Mouse (Mus musculus) cortical plate, adult 2 months (tissue): ENCODE data around the gene Fam117a. TPM values are rescaled to one million over a fixed set of nuclear protein-coding genes. Genes with fewer than 3 reads are reported as not detected.

Experiments
- H3K27ac ChIP-seq: fragments of 200-500 bp; 2 replicates; pipeline ENCODE4 v1.5.1; 2012; ENCODE audit warnings: low read length, control low read depth, inconsistent platforms; ENCODE audit not compliant: insufficient read depth
- H3K4me1 ChIP-seq: fragments of 200-500 bp; 2 replicates; pipeline ENCODE4 v1.6.1; 2011; ENCODE audit warnings: low read length; ENCODE audit not compliant: control insufficient read depth, insufficient read depth
- H3K4me3 ChIP-seq: fragments of 200-500 bp; 2 replicates; pipeline ENCODE4 v1.5.1; 2011; ENCODE audit warnings: mild to moderate bottlenecking, low read length, control low read depth; ENCODE audit not compliant: insufficient read depth
- CTCF ChIP-seq: fragments of 200-500 bp; IDR thresholded peaks from 2 replicates; pipeline ENCODE4 v1.5.1; 2011; ENCODE audit warnings: mild to moderate bottlenecking, control low read depth, low read length; ENCODE audit not compliant: insufficient read depth; ENCODE audit errors: extremely low read depth
- POLR2A ChIP-seq: fragments of 200-500 bp; IDR thresholded peaks from 2 replicates; pipeline ENCODE4 v1.6.1; 2011; ENCODE audit warnings: mild to moderate bottlenecking, low read length, control low read depth; ENCODE audit not compliant: insufficient read depth; ENCODE audit errors: extremely low read depth
- polyA plus RNA-seq: library from polyadenylated mRNA; depleted of rRNA; stranded (reverse); fragments of >200 nt; gene quantifications from 2 replicates; pipeline ENCODE4 v1.2.3, GENCODE M21; 2012

Fam117a gene
- polyA plus RNA-seq, 1 experiment = 7.7 TPM

DNA sequence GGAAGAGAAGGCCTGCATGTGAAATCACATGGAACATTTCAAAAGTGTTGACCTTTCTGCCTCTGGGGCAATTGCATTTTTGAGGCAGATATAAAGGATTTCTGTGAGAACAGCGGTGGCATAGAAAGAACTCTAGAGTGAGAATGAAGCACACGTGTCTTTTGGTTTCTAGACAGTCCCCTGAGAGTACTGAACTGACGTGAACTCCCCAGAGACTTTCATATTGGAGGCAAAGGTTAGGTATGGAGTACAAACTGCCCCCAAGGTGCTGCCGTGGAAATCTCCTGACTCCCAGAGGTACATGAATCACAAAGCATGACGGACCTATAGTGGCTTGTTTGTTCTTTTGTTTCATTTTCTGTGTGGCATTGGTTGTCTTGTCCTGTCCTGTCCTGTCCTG lies 8.2 kb upstream of the Fam117a start:
- no peak for TF ChIP-seq POLR2A
- no peak for TF ChIP-seq CTCF
- Histone ChIP-seq H3K27ac (no peak overlapping the region), H3K4me3 (no peak overlapping the region), H3K4me1 (no peaks in the 10 kb centered on the region)

DNA sequence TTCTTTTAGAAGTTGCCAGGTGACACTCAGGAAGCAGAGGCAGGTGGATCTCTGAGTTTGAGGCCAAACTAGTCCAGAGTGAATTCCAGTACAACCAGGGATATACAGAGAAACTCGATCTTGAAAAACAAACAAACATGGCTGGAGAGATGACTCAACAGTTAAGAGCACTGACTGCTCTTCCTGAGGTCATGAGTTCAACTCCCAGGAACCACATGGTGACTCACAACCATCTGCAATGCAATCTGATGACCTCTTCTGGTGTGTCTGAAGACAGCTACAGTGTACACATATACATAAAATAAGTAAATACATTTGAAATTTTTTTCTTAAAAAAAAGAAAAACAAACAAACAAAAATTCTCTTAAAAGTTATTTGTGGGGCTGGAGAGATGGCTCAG lies 6.2 kb upstream of the Fam117a start:
- Histone ChIP-seq H3K4me1 (no peaks in the 10 kb centered on the region), H3K4me3 (no peak overlapping the region), H3K27ac (no peak overlapping the region)
- TF ChIP-seq POLR2A = no peak
- no peak for TF ChIP-seq CTCF

DNA sequence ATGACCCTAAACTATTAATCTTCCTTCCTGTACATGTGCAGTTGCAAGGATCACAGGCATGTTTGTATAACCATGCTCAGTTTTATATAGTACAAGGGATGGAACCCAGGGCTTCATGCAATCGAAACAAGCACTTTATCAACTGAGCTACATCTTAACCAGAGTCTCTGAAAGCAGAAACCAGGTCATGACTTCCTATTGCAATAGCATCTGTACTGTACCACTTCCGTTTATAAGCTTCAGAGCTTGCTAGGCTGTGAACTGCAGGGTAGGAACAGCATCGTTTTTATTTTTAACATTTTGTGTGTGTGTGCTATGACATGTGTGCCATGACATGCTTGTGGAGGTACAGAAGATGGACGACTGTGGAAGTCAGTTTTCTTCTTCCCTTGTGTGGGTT lies 3.6 kb upstream of the Fam117a start:
- Histone ChIP-seq H3K4me3 (no peak overlapping the region), H3K4me1 (peaks cover under 1% of the 10 kb centered on the region; the same call in 1 of the 2 replicates), H3K27ac (no peak overlapping the region)
- no peak for TF ChIP-seq CTCF
- TF ChIP-seq POLR2A = no peak

DNA sequence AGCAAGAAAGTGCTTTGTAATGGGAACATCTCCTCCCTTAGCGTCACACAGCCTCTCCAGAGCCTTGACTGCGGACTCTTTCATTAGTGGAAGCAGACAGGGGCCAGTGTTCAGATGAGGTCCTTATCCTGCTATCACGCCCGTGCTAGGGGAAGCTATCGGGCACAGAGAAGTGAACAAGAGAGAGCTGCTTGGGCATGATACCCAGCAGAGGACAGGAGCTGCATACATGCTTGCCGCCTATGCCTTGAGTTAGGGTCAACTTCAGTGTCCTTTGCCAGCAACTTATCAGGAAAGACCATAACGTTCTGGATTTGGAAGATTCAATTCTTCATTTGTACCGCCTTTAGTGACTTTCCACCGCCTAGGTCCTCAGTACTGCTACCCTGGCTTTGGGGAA lies 3.0 kb upstream of the Fam117a start:
- TF ChIP-seq CTCF (no peak), POLR2A (no peak)
- H3K27ac ChIP-seq = no peak overlapping the region
- H3K4me3 ChIP-seq = no peak overlapping the region
- H3K4me1 ChIP-seq = peaks cover 2% of the 10 kb centered on the region; the same call in 1 of the 2 replicates

DNA sequence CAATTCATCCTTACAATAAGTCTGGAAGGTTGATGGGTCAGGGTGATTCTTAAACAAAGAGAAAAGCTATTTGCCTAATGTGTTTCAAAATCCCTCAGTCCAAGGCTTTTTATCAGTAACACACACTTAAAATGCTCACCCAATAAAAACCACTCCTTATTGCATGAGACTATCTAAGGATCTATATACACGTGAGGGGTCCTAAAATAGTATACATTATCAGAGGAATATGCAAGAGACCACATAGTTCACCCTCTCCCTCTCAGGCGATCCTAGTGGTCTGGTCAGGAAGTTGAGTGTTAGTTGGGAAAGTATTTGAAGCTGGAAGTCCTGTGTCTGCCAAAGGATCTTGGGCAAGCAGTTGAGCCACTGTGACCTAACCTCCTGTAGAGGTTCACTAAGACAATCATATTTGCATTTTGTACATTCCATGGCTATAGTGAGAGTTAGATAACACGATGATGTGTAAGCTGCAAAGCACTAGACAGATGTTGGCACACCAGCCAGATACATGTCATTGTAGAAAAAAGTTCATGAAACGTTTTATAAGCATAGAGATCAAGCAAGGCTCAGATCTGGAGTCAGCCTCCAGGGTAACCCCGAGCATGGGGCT lies 2.3 kb upstream of the Fam117a start:
- H3K4me1 ChIP-seq = peaks cover 2% of the 10 kb centered on the region; the same call in 1 of the 2 replicates
- H3K4me3 ChIP-seq = no peak overlapping the region
- H3K27ac ChIP-seq = no peak overlapping the region
- TF ChIP-seq CTCF (no peak), POLR2A (no peak)

DNA sequence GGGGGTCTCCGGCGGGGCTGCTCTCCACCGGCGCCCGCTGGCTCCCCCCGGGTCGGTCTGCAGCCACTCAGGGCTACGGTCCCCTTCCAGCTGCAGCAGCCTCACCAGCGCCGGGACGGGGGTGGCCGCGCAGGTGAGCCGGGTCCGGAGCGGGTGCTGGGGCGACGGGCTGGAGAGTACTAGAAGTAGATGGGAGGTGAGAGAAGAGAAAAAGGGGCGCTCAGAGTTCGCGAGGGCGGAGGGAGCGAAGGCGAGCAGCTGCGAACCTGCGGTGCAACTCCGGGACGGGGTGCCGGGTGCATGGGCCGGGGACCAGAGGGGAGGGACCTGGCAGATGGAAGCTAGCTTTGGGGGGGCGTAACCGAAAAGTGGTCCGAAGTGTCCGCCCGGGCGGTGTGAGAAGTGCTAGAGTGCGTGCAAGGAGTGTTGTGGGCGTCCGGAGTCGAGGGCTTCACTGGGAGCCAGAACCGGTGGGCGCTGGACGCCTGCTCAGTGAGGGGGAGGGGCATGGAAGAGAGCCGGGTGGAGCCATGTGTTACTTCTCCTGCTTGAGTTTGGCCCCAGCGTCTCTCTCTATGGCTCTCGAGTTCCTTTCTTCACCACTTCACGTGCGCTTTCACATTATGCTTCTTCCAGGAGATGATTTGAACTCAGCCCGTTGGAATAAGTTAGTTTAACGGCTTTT lies 453 bp downstream of the Fam117a start:
- Histone ChIP-seq H3K4me3 (peak overlapping the region; percentile 47), H3K27ac (no peak overlapping the region), H3K4me1 (peaks cover 2% of the 10 kb centered on the region; the same call in 1 of the 2 replicates)
- TF ChIP-seq POLR2A = no peak
- no peak for TF ChIP-seq CTCF

DNA sequence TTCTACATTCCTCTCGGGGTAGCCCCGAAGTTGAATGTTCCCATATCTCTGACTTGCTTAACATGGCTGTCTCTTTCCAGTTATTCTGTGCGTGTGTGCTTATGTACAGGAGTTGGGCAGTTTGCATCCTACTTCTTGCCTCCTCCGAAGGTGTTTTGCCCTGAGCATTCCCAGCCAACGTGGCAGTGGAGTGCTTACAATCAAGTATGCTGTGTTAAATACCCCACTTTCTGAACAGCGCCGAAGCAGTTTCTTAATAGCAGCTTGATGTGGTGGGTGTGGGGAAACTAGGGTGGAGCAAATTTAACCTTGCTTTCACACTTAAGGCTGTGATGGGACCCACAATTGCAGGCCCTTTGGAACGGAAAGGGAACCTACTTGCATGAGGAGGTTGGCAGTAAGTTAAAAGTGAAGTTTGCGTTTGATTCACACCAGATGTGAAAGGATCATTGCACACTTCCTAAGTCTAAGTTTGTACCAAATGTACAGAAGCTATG lies 1.1 kb downstream of the Fam117a start:
- Histone ChIP-seq H3K27ac (no peak overlapping the region), H3K4me3 (peak overlapping the region; percentile 47; the same call in 1 of the 2 replicates), H3K4me1 (peaks cover 3% of the 10 kb centered on the region; the same call in 1 of the 2 replicates)
- TF ChIP-seq POLR2A (no peak), CTCF (no peak)

DNA sequence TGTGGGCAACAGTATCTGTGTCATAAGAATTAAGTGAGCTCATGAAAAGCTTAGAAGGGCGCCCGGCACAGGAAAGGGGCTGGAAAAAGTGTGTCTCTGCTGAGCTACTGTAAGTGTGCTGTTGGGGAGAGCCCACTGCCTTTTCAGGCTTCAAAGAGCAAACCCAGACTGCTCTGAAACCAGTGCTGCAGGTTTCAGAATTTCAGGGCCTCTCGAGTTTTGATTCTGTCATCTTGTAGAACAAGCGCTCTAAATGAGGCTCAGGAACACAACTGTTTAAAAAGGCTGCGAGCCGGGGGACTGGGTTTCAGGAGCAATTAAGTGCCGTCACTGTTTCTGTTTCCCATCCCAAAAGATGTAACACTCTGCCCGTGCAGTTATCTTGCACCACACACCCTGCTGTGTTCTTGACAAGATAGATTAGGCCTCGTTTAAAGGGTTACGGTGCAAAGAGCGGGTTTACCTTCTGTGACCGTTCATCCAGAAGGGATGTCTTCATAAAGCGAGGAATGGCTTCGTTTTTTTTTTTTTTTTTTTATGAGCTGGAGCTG lies 2.7 kb downstream of the Fam117a start:
- H3K27ac ChIP-seq = no peak overlapping the region
- H3K4me1 ChIP-seq = peaks cover 5% of the 10 kb centered on the region; the same call in 1 of the 2 replicates
- H3K4me3 ChIP-seq = no peak overlapping the region
- TF ChIP-seq POLR2A (no peak), CTCF (no peak)

DNA sequence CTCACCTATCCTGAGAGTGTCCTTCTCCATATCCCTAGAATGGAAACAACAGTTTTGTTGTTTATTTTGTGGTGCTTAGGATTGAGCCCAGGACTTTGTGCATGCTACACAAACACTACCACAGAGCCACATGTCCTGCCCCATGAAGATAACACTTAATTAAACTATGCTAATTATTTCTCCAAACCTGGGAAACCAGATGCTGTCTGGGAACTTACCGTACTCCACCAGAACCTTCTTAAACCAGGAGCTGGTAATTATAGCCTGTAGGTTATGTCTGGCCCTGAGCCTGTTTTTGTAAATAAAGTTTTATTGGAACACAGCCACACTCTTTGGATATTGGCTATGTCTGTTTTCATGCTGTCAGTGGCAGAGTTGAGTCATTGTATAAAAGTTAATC lies 3.4 kb downstream of the Fam117a start:
- TF ChIP-seq CTCF (no peak), POLR2A (no peak)
- H3K27ac ChIP-seq = no peak overlapping the region
- H3K4me1 ChIP-seq = peaks cover 5% of the 10 kb centered on the region; the same call in 1 of the 2 replicates
- no peak overlapping the region for H3K4me3 ChIP-seq
